Mouse (Mus musculus) urinary bladder, postnatal 25 days (tissue): ENCODE measurements around the gene Auts2.

Source experiments
- DNase-seq: peaks from one replicate; pipeline ENCODE4 v3.0.0; 2022; ENCODE audit warnings: low spot score

Gene Auts2

GRCm38 (mm10) chr5:132323608-132324007 lies 219.5 kb downstream of the Auts2 start:
- no peak for DNase-seq

GRCm38 (mm10) chr5:132322971-132323370 lies 220.2 kb downstream of the Auts2 start:
- no peak for DNase-seq

GRCm38 (mm10) chr5:132318026-132318765 lies 224.9 kb downstream of the Auts2 start:
- no peak for DNase-seq

- no peak for DNase-seq
Measured at GRCm38 (mm10) chr5:132316897-132317296, 226.2 kb downstream of the Auts2 start.

GRCm38 (mm10) chr5:132314300-132314699 lies 228.8 kb downstream of the Auts2 start:
- no peak for DNase-seq

- DNase-seq, result no peak
Measured at GRCm38 (mm10) chr5:132307000-132307399, 236.1 kb downstream of the Auts2 start.

GRCm38 (mm10) chr5:132305354-132305934 lies 237.7 kb downstream of the Auts2 start:
- DNase-seq, result no peak

GRCm38 (mm10) chr5:132302778-132303177 lies 240.4 kb downstream of the Auts2 start:
- no peak for DNase-seq

- DNase-seq, result no peak
Measured at GRCm38 (mm10) chr5:132300794-132301193, 242.3 kb downstream of the Auts2 start.

GRCm38 (mm10) chr5:132299716-132300115 lies 243.4 kb downstream of the Auts2 start:
- no peak for DNase-seq

- no peak for DNase-seq
Measured at GRCm38 (mm10) chr5:132298996-132299395, 244.1 kb downstream of the Auts2 start.

GRCm38 (mm10) chr5:132297309-132297708 lies 245.8 kb downstream of the Auts2 start:
- DNase-seq, result no peak

- no peak for DNase-seq
Measured at GRCm38 (mm10) chr5:132294469-132294868, 248.7 kb downstream of the Auts2 start.

GRCm38 (mm10) chr5:132292932-132293331 lies 250.2 kb downstream of the Auts2 start:
- DNase-seq, result no peak

- DNase-seq, result no peak
Measured at GRCm38 (mm10) chr5:132290606-132291535, 252.3 kb downstream of the Auts2 start.

GRCm38 (mm10) chr5:132283741-132284140 lies 259.4 kb downstream of the Auts2 start:
- no peak for DNase-seq

GRCm38 (mm10) chr5:132274098-132274898 lies 268.8 kb downstream of the Auts2 start:
- no peak for DNase-seq

GRCm38 (mm10) chr5:132272132-132272531 lies 271.0 kb downstream of the Auts2 start:
- DNase-seq, result no peak

- DNase-seq, result no peak
Measured at GRCm38 (mm10) chr5:132270896-132271295, 272.2 kb downstream of the Auts2 start.

GRCm38 (mm10) chr5:132270074-132270473 lies 273.1 kb downstream of the Auts2 start:
- DNase-seq, result no peak

GRCm38 (mm10) chr5:132268351-132268967 lies 274.7 kb downstream of the Auts2 start:
- DNase-seq, result no peak
